Mouse (Mus musculus) layer of hippocampus, adult 18-20 months (tissue): ENCODE measurements around the gene Nop14. TPM values are rescaled to one million over a fixed set of nuclear protein-coding genes. Genes with fewer than 3 reads are reported as not detected.

Experiments
- DNase-seq, 2 experiments: peaks; one replicate each; pipeline ENCODE4 v3.0.0; 2022; ENCODE audit warnings: low spot score in 2 of 2
- long read RNA-seq: library from polyadenylated mRNA; stranded (forward); transcript quantifications from one replicate; pipeline ENCODE4 v2.0.0, GENCODE M21; 2021
- total RNA-seq, 2 experiments: library from RNA; stranded (reverse); gene quantifications; 2 replicates each; pipeline ENCODE4 v1.2.3; 2021

The Nop14 gene
- total RNA-seq, result 10 to 100 TPM; 15.9 to 16.0 TPM
- long read RNA-seq, transcript Nop14-201 (18 exons, 2,702 nt), result major isoform, 23 of 25 reads
- long read RNA-seq, partial matches to known transcripts, result 1 of 25 reads
- long read RNA-seq, other reads (novel, unspliced or antisense), result 1 of 25 reads

DNA sequence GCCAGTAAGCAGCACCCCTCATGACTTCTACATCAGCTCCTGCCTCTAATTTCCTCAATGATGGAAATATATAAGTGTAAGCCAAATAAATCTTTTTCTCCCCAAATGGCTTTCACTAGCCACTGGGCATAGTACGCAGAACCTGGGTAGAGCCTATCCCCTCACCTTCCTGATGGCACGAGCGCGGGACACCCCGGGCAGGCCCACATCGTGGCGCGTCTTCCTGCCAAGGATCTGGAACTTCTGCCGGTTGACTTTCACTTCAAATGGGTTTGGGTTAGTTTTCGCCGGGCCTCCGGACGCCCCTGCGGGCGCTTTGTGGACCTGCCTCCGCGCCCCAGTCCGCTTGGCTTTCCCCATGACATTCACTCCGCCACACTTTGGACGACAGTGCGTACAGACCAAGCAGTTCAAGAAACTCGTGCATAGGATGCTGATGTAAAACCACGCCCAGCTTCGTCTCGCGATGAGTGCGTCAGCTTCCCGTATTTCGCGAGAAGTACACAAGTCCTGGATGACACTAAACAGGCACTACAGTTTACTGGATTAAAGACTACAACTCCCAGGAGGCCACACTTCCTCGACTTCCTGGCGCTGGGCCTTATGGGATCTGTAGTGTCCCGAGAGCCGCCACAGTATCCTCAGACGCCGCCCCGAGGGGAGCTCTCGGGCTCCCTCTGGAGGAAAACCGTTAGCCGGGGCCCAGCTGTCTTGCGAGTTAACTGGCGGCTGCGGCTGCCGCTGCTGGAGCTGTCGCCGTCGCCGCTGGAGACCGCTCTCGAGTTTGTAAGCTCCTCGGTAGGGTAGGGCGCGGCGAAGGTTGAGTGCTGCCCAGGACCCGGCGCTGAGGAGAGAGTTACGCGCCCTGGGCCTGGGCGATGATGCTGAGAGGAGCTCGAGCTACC, at the start of gene Nop14, which contains the start of gene Grk4:
TSS of gene Nop14 (minus strand) at position 463 of the 905 bp plus-strand sequence.
TSS of gene Grk4 (plus strand) at position 694 of the 905 bp plus-strand sequence.
- DNase-seq, result peak; percentile 99 to 100

GRCm38 (mm10) chr5:34708436-34708835, 48.5 kb upstream of the Nop14 start:
- DNase-seq, result no peak

GRCm38 (mm10) chr5:34695521-34695920, 35.6 kb upstream of the Nop14 start:
- no peak for DNase-seq

- no peak for DNase-seq
Observed at GRCm38 (mm10) chr5:34692782-34693181, 32.8 kb upstream of the Nop14 start.

DNA sequence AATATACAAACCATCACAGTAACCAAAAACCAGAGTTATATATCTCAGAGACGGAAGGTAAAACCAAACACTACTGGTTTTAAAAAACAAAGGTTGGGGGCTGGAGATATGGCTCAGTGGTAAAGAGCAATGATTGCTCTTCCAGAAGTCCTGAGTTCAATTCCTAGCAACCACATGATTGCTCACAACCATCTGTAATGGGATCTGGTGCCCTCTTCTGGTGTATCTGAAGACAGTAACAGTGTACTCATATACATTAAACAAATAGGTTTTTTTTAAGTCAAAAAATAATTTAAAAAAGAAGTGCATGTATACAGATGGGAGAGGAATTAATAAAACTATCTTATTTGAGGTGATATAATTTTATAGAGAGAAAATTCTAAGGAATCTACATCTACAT, 29.9 kb upstream of the Nop14 start:
- no peak for DNase-seq

GRCm38 (mm10) chr5:34670280-34670679, 10.3 kb upstream of the Nop14 start:
- DNase-seq, result no peak

- no peak for DNase-seq
Observed at GRCm38 (mm10) chr5:34669493-34669892, 9.5 kb upstream of the Nop14 start.

DNA sequence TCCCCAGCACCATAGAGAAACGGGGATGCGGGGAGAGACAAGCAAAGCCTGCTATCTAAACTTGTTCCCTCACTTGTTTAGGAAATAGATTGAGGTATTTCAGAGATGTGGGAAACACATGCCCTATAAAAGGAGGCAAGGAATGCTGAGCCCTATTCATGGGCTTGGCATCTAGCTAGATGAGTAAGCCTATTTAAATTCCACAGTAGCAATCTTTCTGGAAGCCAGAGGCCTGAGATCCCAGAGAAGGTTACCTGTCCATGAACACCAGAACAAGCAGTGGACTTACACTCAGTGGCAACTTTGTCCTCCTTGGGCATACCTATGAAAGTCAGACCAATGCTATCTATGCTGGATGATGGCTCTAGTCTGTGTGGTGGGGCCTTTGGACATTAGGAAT, 3.3 kb upstream of the Nop14 start:
- DNase-seq, result no peak

- DNase-seq, result no peak
Observed at GRCm38 (mm10) chr5:34661909-34662308, 2.0 kb upstream of the Nop14 start.

GRCm38 (mm10) chr5:34660591-34661130, 713 bp upstream of the Nop14 start:
- peak in 1 of 2 experiments; percentile 23 for DNase-seq

DNA sequence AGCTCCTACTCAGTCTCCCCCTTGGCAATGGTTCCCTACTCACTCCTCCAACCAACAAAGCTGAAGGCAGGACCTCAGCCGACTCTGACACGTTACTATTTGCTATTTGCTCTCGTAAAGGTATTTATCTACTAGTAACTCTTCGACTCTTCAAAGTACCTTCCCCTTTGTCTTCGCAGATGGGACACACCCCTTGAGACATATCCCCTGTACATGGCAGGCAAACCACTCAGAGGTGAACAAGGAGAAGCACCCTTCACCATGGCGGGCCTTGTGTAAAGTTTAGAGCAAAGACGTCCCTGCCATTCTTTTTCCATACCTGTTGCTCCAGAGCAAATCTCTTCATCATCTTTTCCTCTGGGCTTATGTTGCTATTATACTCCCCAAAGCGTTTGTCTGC, 2.4 kb downstream of the Nop14 start:
- DNase-seq, result no peak

DNA sequence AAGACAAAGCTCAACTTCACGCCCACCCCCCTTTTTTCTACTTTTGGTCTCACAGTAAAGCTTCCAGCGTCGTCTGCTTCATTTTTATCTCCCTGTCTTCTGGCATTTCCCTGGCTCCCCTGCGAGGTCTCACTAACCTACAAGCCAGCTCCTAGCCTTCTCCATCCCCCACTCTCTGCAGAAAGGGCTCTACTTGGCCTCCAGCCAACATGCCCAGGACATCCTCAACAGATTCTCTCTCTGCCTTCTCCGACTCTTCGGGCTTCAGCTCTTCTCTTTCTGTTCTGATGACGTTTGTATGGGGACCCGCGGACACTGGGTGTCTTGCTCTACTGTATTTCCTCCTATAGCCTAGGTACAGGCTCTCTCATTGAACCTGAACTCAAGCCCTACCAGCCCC, 5.1 kb downstream of the Nop14 start:
- no peak for DNase-seq

DNA sequence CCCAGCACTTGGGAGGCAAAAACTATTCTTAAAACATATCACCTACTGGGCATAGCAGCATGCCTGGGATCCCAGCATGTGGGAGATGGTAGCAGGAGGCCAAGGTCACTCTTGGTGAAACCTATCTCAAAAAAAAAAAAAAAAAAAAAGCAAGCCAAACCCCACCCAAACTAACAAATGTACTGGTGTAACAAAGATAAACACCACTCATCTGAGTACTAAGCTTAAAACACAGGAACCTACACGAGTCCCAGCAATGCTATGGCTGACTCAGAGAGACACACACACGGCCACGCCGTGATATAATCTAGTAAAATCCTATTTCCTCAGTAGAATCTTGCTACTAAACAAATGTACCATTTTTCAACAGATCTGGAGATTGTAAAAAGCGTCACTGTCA, 7.0 kb downstream of the Nop14 start:
- DNase-seq, result no peak

DNA sequence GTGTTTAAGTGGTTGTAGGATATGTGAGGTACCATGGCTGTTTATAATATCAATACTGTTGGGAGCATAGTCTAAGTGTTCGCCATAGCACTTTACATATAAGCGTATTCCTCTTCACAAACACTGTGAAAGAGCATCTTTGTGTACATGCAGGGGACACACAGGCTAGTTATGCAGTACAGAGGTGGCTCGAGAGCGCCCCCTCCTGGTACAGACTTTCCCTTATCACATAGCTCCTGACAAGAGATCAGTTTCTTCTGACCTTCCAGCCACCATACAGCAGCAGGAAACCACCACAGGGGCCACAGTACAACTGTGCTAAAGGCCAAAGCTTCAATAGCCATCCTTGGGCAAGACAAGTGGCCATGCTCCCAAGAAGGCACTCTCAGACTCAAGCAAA, 12.4 kb downstream of the Nop14 start:
- peak in 1 of 2 experiments; percentile 78 for DNase-seq

GRCm38 (mm10) chr5:34642932-34643331, 17.0 kb downstream of the Nop14 start:
- DNase-seq, result peak; percentile 42 to 83

- DNase-seq, result no peak
Observed at GRCm38 (mm10) chr5:34641991-34642390, 18.0 kb downstream of the Nop14 start.

GRCm38 (mm10) chr5:34637591-34638156, 22.3 kb downstream of the Nop14 start:
- DNase-seq, result no peak

DNA sequence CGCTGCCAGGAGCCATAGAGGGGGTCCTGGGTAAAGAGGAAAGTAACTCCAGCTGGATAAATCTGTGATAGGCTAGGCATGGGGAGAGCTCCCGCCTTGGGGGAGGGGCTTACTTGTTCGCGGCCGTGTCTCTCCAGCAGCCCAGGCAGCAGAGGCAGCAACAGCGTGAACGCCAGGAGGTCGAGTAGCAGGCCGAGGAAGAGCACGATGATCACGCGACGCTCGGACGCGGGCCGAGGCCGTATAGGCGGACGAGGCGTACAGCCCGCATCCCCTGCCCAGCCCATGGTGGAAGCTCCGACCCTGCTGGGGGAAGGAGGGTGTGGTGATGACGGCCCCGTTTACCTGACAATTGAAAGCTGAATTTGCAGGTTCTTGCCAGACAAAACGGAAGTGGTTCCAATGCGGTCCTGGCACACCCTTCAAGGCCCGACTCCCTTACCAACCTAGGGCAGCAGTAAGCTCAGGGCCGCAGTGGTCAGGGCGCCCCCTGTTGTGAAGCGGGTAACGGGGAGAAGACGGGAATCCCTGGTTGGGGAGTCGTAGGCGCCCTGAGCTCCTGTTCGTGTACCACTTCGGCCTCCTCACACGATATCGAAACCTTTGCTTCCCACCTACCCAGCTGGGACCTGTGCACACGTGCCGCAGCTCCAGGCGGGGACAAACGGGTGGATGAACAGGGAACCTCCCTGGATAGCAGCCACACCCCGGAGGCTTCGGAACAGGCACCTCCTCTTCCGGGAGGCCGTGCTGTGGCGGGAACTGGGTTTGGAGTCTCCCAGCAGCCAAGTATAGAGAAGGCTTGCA, 23.3 kb downstream of the Nop14 start, which contains the start of gene Mfsd10:
TSS of gene Mfsd10 (minus strand) at position 732 of the 807 bp plus-strand sequence.
- DNase-seq, result peak; percentile 71 to 84

GRCm38 (mm10) chr5:34635665-34636192, 24.2 kb downstream of the Nop14 start:
- no peak for DNase-seq

- no peak for DNase-seq
Observed at GRCm38 (mm10) chr5:34634746-34635400, 25.1 kb downstream of the Nop14 start.
